Mouse (Mus musculus) embryonic fibroblast, embryonic 13.5 days (primary cell): ENCODE data around the gene Spic.

ENCODE experiments used
- CTCF ChIP-seq: IDR thresholded peaks from 2 replicates; pipeline ENCODE4 v1.5.1; 2011; ENCODE audit warnings: mild to moderate bottlenecking, control low read depth, low read length, moderate library complexity, borderline replicate concordance; ENCODE audit not compliant: insufficient read depth
- POLR2A ChIP-seq: IDR thresholded peaks from 2 replicates; pipeline ENCODE4 v1.6.1; 2011; ENCODE audit warnings: low read depth, mild to moderate bottlenecking, control low read depth, low read length, moderate library complexity

GRCm38 (mm10) chr10:88715621-88716020, 30.8 kb upstream of the Spic start:
- no peak for TF ChIP-seq CTCF
- no peak for TF ChIP-seq POLR2A
